Mouse (Mus musculus): ENCODE data around the gene Sytl2.

Gene Sytl2

DNA sequence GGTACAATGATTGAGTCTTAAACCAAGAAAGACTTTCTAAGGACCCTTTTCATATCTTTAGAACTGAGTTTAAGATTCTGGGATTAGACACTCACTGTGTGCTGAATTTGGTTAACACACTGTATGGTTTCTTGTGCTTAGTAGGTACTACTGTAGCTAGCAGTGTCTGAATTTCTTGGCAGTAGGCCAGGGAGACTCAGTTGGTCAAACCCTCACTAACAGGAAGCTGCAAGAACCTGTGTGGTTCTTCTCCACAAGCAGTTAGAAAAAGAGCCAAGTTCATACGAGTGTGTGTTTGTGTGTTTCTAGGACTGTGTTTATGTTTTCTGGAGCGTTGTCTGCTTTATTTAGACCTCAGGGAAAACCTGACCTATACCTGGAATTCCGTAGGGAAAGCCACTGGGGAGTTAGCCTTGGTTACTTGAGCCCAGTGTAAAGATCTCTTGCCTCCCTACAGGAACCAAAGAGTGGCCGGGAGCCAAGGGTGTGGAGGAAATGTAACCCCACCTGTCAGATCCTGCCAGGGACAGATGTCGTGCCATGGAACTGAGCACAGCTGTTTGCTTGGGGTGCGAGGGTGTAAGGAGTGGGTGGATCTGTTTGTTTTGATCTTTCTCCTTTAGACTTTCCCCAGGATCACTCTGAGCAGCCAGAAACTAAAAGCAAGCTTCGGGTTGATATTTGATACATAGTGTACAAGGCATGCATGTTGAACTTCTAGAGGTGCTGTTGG is 10.3 kb downstream of the Sytl2 start:
- no peak for DNase-seq

- no peak for DNase-seq
Observed at GRCm38 (mm10) chr7:90313421-90313820, 11.4 kb downstream of the Sytl2 start.

- no peak for DNase-seq
Observed at GRCm38 (mm10) chr7:90316823-90317222, 14.8 kb downstream of the Sytl2 start.

DNA sequence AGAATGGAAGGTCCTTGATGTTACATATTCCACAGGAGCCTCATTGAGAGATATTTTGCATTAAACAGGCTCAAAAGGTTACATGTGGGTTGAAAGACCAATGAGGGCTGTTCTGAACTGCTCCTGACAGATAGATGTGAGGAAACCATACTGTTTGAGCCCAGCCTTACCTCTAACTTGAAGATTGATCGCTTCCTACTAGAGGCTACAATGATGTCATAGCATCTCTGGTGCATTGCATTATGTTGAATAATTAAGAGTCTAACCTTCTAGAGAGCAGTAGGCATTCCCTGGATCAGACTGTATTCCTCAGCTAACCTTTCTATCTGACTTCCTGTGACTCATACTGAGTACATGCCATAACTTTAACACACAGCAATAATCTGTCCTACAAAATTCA is 17.4 kb downstream of the Sytl2 start:
- no peak for DNase-seq

- DNase-seq: no peak
Observed at GRCm38 (mm10) chr7:90320124-90320523, 18.1 kb downstream of the Sytl2 start.

DNA sequence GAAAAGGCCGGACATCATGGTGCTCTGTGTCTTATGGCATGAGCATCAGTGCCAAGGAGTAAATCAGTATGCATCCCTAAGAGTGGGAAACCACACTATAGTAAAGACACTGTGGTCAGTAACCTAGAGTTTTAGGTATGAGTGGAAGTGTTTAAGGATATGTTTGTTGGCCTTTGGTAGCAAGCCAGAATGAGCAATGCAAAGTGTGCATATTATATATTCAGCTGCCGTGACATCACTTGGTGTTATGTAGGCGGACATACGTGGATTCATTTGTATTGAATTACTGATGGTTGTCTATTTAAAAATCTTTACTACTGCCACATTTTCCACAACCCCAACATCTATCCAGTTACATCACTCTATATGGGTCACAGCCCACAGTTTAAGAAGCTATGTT is 23.1 kb downstream of the Sytl2 start:
- DNase-seq: no peak

- no peak for DNase-seq
Observed at GRCm38 (mm10) chr7:90330200-90330599, 28.1 kb downstream of the Sytl2 start.

DNA sequence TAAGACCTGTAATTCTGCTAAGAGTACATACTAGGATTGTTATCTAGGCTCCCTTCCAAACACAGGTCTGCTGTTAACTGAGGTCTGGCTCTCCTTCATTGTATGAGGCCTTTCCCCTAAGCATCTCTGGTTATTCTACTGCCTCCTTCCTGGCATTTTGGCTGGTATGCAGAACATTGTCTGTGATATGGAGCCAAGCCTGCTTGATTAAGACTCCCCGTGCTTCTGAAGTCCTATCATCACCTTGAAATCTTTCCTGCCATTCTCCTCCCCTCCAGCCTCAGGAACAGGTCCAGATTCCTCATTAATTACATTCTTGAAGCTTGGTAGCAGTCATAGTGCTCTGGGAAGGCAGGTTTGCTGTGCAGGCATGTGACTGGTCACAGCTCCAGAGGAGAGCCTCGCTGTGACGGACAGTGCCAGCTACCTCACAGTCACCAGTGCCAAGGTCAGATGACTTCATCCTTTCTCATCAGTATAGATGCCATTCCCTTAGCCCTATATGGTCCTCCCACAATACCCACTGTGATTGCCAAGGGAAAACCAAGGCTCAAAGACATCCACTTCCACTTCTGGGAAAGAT is 30.5 kb downstream of the Sytl2 start:
- peak; percentile 43 for DNase-seq

- DNase-seq: no peak
Observed at GRCm38 (mm10) chr7:90334362-90334761, 32.3 kb downstream of the Sytl2 start.

DNA sequence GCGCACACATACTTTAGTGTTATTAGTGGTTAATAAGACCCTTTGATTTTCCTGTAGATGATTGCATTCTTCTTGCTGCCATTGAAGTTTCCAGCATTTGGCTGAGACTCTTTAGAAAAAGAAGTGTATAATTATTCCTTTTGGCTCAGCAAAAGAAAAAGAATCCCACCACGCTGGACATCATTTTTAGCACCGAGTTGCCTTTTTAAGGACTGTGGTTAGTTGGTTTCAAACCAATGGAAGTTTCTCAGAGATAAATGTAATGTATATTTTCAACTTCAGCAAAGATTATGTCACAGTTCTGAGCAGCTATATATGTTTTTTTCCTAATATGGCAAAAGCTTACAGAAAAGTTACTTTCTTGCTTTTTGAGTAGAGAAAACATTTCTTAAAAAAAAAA is 32.8 kb downstream of the Sytl2 start:
- no peak for DNase-seq

DNA sequence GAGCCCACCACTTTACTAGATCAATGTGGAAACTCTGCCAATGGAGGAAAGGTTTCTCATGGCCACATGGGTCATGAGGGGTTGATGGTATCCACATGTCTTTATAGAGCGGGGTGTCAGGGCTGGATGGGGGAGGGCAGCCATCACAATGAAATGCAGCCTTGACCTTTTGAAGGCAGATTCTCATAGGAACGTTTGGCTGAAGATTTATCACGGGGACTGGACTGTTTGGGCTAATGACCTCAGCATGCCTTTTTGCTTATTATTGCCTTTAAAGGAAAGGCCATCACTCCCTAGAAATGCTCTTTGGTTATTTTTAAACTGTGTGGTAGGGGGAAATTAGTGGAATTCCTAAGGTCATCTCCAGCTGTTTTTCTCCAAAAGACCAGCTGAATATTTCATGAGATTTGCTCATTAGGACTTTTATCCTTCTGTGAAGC is 33.7 kb downstream of the Sytl2 start:
- peak; percentile 36 for DNase-seq

DNA sequence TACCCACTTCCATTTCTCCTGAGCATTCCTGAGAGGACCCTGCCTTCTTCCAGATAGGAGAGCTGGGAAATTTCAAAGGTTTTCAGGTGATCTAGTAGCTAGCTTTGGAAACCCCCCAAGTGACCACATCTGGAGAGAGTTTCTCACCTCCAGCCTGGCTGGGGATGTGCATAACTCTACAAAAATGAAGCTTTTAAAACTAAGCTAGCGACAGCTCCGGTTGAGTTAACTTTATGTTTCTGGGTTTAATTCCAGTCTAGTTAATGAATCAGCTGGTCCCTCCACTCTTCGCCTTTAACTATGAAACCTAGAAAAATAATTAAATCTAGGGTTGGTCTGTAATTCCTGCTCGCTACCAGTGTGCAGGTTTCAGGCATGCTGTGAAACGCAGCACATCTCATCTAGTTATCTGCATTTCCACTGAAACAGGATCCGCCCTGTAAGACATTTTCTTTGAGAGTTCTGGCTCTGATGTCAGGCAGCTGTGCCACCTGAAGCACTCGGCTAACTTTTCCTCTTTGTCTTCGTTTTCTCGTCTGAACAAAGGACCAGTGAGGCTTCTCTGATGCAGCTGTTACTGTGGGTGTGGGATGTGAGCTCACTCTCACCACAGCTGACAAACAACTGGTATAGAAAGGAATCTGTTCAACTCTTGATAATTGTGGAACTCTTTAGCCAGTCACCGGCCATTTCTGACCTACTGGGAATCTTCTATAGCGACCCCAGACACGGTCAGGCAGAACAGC is 39.3 kb downstream of the Sytl2 start:
- no peak for DNase-seq

- DNase-seq: no peak
Observed at GRCm38 (mm10) chr7:90344903-90345302, 42.9 kb downstream of the Sytl2 start.

- DNase-seq: peak; percentile 42
Observed at GRCm38 (mm10) chr7:90347779-90348437, 45.9 kb downstream of the Sytl2 start.

- DNase-seq: no peak
Observed at GRCm38 (mm10) chr7:90349014-90349413, 47.0 kb downstream of the Sytl2 start.

DNA sequence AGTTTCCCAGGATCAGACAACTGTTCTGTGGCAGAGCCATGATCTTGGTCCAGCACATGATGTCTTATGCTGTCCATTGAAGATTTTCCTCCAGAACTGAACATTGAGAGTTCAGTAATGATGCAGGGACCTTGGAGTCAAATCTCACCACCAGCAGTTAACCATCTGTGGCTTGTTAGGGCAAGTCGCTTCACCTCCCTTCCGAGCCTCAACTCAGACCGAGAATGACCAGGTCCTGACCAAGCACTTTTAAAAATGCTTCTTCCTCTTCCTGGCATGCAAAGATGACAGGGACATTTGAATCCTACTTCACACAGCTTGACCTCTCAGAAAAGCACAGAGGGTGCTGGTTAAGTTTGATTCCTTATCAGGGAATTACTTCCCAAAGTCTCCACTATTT is 50.1 kb downstream of the Sytl2 start:
- DNase-seq: no peak

DNA sequence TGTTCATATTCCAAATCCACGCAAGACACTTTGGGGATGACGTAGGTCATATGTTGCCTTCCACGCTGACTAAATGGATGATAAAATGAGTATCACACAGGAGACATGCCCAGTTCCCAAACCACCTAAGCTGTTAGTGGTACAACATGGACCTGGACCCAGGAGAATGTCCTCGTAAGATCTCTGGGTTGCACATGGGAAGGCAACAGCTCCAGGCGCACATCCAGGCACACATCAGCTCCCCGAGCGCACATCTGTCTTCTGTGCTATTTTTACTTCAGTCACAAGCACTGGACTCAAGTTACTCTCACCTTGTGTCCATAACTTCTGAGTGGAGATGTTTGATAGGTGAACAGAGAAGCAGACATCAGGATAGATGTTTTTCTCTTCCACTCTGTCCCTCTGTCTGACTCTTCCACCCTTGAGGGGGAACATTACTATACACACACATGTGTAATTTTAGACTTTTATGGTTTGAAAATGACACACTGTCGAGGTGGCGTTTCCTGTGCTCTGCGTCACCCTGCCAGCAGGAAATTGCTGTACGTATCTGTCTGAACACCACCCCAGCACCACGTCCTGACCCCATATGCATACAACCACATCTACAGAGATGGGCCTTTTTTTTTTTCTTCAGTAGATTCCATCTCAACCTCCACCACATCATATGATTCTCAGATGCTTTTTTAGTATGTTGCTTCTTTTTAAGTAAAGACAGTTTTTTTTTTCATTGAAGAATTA is 51.6 kb downstream of the Sytl2 start:
- no peak for DNase-seq

DNA sequence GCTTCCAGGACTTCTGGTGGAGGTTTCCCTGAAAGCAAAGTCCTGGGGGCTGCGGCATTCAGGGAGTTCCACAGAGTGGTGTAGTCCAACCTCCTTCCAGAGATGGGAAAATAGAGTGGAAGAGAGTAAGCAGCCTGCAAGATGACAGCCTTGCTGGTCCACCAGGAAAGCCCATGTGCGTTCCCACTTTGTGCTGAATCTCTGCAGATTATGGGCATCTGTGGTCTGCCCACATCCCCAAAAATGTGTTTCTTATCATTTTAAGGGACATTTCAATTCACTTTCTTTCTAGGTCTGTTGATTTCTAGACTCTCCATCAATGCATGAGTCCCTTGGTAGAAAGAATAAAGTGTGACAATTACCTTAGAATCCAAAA is 52.2 kb downstream of the Sytl2 start:
- no peak for DNase-seq

- DNase-seq: no peak
Observed at GRCm38 (mm10) chr7:90355454-90355853, 53.4 kb downstream of the Sytl2 start.

- no peak for DNase-seq
Observed at GRCm38 (mm10) chr7:90355995-90356394, 53.9 kb downstream of the Sytl2 start.

GRCm38 (mm10) chr7:90362788-90363187 is 60.7 kb downstream of the Sytl2 start:
- DNase-seq: no peak

- DNase-seq: no peak
Observed at GRCm38 (mm10) chr7:90370071-90370851, 68.2 kb downstream of the Sytl2 start.

All from kidney, adult 11 months (tissue).